Mouse (Mus musculus): ENCODE results near the gene Gsdme.

Gene Gsdme

DNA sequence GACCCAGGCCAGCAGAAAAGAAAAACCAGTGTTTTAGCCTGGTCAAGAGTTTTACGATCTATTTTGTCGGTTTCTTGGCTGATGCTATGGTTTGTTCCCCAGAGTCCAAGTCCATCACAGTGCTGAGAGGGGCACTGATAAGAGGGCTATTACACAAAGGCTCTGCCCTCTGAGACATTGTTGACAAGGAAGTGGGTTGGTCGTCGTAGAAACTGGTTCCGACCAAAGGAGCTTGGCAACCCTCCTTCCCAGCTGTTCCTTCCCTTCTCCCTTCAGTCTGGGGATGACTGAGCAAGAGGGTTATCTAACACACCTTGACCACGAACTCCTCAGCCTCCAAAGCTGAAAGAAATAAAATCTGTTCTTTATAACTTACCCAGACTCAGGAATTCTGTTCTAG lies at the start of gene Gsdme:
Gene Gsdme (minus strand): TSS at position 193 of the 400 bp plus-strand sequence.
- DNase-seq (ENCODE audit: low spot score): no peak

DNA sequence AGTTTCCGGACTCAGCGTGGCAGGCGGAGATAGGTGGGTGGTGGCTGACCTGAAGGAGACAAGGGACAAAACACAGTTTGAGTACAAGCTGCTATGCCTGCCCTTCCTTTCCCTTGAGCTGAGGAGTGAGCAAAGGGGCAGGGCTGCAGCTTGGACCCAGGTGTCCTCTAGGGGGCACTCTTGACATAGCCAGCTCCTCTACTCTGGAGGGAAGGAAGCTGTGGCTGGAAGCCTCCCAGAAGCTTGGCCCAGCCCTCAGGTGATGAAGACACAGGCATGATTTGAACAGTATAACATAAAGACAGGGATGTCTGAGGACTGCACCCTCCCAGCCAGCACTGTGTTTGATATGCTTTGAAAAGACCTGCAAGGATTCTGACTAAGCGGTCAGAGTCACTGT lies 49.0 kb upstream of the Gsdme start:
- peak; percentile 87 for DNase-seq (ENCODE audit: low spot score)

DNA sequence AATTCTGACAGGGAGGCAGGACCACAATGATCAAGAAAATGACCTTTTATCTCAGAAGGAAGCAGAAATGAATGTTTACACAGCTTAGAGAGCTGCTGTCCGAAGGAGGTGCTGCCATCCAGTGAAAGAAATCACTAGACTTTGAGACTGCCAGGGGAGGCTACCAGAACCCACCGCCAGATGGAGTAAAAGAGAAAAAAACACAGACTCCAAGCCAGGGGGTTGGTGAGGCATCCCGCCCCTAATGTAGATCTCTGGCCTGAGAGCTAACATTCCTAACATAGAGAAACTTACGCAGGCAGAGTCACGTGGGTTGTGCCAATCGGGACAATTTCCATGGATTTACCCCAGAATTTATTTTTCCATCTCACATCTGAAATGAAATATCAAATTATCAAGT lies 45.4 kb upstream of the Gsdme start:
- DNase-seq (ENCODE audit: low spot score): peak; percentile 71

DNA sequence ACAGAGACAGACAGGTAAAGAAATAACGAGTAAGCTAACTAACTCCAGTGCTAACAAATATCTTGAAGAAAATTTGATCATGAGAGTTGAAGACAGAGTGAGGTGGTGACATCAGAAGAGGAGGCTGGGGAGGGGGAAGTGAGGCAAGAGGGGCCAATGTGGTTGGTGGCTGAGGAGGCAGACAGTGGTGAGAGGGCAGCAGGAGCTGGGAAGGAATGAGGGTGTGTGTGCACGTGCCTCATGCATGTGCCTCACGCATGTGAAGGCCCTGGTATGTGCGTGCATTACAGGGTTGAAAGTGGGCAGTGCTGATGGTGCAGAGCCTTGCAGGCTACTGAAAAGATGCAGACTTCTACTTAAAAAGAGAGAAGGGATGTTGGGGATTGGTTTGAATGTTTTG lies 43.0 kb upstream of the Gsdme start:
- DNase-seq (ENCODE audit: low spot score): no peak

DNA sequence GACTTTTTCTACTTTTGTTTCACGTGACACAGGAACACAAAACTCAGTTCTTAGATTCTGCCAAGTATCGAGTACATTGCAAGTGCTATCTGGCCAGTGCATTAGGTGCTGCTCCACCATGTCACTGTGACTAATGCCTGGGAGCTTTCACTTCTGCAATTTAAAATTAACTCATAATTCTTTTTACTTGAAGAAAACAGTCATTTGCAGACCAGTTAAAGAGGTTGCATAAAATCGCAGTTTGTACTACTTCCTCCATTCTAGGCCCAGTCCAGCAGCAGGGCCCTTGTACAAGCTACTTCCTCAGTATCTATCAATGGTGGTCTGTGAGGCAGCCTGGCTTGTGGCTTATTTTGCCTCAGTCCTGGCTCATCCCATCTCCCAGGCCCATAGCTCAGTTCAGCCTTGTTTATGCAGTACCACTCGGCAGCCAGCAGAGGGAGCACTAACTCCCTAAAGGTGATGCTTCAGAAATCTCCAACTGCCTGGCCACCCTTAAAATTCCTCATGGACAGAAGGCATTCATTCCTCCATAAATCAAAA lies 41.4 kb upstream of the Gsdme start:
- peak; percentile 86 for DNase-seq (ENCODE audit: low spot score)

DNA sequence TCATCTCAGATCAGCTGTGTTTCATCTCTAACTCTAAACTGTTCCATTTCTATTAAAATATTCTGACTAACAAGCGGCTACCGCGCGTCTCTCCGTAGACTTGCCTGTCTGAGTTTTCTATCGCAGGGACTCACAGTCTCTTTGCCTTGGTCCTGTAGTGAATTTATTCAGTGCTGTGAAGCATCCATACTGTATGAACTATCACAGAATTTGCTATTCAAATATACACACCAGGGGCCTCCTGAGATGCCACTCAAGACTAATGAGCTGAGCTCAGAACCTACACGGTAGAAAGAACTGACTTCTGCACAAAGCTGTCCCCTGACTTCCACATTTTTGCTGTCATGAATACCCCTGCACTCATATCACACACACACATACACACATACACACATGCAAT lies 37.5 kb upstream of the Gsdme start:
- no peak for DNase-seq (ENCODE audit: low spot score)

DNA sequence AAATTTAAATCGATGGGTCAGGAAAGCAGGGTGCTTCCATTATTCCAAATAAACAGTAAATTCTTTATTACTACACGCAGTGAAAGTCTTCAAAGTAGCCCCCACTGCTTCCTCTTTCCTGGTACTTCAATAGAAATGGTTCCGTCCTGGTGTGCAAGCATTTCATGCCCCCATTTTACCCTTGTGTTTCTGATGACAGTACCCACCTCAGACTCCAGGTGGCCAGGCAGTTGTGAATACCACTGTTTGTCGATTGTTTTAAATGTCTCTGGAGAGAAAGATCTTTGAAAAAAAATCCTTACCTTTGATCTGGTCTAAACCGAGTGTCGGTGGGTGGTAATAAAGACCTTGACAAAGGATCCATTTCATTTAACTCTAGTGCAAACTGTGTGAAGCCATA lies 37.0 kb upstream of the Gsdme start:
- DNase-seq (ENCODE audit: low spot score): no peak

DNA sequence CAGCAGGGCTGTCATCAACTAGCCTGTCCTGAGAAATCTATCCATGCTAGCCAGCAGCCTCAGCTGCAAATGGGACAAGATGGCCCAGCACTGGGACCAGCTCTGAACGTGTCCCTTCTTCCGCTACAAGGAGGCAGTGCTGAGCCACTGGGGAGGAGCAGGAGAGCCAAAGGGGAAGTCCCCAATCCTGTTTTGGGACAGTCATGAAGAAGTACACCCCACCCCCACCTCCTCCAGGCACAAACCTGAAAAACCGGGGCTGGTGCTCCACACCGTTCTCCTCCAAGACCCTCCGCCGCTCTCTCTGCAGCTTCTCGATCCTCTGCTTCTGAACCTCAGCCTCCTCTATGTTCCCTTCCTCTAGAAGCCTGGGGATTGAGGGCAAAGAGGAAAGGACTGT lies 35.4 kb upstream of the Gsdme start:
- no peak for DNase-seq (ENCODE audit: low spot score)

DNA sequence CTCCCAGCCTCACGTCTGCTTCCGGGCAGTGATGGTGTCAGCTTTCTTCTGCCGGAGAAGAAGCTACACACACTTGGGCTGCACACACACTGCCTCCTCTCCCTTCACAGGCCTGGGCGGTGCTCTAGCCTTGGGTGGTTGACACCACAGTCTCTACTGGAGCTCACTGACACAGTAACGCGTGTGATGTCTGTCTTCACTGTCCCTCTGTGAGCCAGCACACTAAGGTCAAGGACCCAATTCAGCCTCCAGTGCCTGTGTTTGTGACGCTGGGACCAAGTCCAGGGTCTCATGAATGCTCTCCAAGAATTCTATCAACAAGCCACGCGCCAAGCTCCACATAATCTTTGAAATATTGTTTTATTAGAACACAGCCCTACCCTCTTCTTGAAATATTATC lies 34.0 kb upstream of the Gsdme start:
- no peak for DNase-seq (ENCODE audit: low spot score)

DNA sequence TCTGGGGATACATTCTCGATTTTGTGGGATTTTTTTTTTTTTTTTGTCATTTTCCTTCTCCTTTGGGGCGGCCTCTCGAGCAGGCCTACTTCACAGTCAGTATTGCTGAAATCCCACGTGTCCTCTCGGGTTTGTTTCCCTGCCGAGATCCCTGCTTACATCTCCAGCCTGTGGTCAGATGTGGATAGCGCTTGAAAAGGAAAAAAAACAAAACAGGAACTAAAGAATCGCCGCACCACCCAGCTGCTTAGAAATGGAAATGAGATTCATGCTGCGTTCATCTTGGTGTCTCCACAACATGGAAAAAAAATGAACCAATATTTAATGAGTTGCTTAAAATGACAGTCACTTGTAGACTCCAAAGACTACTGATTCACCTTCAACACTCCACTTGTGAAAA lies 31.5 kb upstream of the Gsdme start:
- no peak for DNase-seq (ENCODE audit: low spot score)

DNA sequence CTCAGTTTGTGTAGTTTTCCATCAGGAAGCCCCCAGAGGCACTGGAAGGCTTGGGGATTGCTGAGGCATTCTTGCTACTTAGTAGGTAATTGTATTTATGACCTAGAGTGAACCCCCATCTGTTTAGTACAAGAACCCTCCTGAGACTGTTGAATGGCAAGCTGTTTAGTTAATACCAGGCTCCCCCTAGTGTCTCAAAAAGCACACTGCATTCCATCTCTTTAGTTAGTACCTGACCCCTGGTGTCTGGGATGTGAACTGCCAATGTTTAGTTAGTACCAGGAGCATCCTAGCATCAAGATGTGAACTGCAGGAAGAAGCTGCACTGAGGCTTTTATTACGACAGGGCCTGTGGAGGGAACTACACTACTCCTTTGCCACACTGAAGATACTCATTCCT lies 30.5 kb upstream of the Gsdme start:
- peak; percentile 96 for DNase-seq (ENCODE audit: low spot score)

DNA sequence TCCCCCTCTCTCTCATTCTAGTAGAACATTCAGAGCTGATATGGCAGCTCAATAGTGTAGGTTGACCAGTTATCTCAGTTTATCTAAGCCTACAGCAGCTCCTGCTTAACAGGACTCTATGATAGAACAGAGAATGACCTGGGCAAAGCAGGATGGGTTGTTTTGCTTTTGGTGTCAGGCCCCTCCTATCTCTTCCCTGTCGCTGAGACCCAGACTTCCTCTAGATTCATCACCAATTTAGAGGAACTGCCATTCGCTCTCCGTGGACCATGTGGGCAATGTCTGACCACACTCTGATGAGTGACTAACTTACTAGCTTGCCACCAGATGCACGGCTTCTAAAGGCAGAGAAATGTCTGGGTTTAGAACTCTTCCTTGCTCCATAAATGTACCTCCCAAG lies 28.0 kb upstream of the Gsdme start:
- DNase-seq (ENCODE audit: low spot score): no peak

DNA sequence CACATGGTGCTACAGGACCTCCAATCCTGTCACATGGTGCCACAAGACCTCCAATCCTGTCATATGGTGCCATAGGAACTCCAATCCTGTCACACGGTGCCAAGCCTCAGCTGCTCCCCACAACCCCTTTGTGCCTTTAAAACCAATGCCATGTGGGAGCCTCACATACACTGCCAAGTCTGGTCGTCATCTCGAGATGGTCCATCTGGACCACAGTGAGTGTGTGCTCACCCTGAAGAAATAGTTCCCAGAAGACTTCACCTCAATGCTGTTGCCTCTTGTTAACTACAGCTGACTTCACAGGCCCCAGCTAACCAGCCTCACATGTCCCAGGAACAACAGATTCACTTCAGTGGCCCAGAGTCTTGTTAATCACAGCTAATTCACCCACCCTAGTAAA lies 23.2 kb upstream of the Gsdme start:
- DNase-seq (ENCODE audit: low spot score): no peak

DNA sequence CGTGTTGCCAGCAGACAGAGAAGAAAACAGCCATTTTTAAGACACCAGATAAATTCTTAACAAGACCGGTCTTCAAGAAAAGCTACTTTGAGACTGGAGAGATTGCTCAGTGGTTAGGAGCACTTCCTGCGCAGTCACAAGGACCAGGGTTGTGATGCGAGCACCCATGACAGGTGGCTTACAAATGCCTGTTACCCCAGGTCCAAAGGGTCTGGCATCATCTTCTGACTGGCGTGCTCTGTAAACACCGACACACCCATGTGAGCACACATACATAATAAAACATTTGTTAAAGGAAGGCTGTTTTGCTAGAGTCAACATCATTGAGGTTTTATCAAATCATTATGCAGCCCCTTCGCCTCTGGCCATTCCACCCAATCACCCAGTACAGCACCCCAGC lies 16.0 kb upstream of the Gsdme start:
- DNase-seq (ENCODE audit: low spot score): no peak

DNA sequence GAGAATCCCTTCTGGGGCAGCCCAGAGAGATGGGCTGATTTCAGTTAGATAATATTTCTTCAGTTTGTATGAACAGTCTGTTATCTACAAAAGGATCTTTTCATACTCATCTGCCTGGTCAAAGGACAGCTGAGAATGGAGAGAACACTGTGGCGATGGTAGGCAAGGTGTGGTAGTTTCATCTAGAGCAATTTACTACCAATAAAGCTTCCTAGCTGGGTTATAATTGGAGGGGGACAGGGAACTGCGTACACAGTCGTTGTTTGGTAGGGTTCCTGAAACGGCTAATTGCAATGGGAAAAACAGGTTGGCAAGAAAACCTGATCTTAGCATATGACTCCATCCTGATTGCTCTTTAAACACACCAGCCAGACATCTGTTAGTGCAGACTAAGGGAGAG lies 10.3 kb upstream of the Gsdme start:
- DNase-seq (ENCODE audit: low spot score): no peak

DNA sequence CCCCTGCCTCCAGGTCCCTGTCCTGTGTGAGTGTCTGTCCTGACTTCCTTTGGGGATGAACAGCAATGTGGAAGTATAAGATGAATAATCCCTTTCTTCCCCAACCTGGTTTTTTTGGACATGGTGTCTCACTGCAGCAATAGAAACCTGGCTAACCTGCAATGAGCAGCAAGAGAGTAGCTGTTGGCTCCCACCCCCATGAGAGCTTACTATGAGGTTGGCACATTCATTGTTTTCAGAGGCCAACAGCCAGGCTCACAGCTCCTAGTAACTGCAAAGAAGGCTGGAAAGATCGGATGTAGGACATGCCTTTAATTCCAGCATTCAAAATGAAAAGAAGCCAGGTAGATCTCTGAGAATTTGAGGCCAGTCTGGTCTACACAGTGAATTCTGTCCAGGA lies 9.8 kb upstream of the Gsdme start:
- DNase-seq (ENCODE audit: low spot score): no peak

DNA sequence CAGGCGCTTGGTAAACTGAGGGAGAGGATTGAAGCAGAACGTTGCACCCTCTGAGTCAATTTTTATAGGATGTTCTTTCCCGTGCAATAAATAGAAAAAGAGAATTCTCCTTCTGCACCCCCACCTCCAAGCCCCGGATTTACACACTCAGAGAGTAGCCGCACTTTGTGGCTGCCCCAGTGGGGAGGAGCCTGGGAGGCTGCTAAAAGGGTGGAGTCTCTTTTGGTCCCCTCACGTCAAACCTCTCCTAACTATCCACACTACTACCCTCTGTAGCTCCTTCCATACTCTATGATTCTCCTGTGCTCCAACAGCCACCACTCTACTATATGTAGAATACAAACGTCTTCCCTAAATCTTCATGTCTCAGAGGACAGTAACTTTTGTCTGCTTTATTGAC lies 1.4 kb downstream of the Gsdme start:
- no peak for DNase-seq (ENCODE audit: low spot score)

DNA sequence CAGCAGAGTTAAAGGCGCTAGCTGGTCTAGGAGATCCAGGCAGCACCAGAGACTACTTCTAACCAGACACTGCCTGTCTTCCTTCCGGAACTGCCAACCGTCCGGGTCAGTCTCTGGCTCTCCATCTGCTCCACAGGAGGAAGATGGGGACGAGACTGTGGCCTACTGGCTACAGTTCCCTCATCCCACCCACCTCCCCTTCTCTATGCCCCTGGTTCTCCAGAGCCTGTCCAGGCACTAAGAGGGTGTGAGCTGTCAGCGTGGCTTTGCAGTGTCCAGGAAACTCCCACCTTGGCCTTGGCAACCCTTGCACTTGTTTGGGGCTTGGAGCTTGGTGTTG lies 1.8 kb downstream of the Gsdme start:
- DNase-seq (ENCODE audit: low spot score): no peak

DNA sequence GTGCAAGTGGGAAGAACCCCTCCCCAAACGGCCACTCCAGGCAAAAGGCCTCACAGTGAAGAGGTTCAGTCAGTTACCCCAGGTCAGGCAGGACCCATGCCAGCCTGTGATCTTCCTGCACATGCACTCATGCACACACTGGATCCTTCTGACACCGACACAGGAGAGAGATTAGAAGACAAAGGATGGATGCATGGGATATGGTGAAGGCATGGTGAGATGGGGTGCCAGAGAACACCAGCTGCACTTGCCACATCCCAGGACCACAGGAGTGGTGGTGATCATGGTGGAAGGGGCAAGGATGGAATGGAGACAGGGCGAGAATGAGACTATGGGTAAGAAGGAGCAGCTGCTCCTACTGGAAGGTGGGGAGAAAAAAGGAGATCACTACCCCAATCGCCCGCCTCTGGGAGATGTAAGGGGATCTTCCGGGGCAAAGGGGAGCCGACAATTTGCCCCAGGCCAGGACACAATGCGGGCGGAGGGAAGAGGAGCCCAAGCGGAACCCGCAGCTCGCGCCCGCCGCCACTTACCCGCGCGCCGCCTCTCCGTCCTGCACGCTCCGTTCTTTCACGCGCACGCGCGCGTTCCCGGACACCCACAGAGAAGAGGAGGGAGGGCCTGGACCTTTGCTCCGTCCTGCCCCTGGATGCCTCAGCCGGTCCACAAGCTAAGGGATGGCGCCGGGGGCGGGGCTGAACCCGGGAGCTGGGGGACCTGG lies 2.3 kb downstream of the Gsdme start:
- peak; percentile 83 for DNase-seq (ENCODE audit: low spot score)

DNA sequence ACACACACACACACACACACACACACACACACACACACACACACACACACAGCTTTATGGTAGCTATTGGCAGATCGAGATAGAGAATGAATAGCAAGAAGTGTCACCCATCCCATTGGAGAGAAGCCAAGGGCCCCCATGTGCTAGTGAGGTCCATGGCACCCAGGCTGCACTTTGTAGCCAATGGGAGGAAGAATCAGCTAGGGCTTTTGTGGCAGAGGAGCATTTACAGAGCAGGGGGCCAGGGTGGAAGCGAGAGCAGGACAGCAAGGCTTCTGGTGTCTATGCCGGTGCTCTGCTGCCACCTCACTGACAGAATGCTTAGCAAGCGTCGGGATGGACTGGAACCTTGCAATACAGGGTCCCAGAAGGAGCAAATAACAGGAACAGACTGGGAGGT lies 8.3 kb downstream of the Gsdme start:
- DNase-seq (ENCODE audit: low spot score): no peak

DNA sequence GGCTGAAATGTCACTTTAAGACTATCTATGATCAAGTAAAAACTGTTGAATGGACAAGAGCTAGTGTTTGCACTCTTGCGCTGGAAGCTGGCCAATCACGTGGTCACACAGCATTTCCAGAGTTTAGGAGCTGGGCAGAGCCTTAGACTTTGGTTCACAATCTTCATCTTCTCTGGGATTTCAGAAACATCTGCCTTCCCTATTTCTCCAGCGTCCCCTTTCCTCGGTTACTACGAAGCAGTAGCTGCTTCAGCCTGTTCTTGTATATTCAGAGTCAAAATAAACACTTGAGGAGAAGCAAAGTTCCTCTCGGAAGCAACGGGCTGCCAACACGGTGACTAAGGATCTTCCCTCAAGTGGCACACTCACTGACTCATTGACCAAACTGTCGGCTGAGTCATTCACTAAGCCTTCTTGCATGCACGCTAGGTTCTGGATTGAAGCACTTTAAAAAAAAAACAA lies 8.9 kb downstream of the Gsdme start:
- DNase-seq (ENCODE audit: low spot score): no peak

DNA sequence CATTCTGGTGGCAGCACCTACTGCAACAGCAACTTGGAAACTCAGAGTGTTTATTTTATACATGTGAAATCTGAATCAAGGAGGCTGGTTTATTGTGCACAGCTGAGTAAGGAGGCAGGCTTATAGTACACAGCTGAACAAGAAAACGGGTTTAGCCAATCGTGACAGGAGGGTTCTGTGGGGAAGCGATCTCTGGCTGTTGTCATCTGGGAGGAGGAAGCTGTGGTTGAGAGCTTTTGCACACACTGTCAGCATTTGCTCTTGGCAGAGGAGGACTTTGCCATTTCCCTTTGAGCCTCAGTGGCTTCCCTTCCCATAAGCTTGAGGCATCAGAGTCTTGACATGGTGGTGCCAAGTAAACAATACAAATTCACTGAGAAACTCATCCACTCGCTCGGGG lies 11.0 kb downstream of the Gsdme start:
- DNase-seq (ENCODE audit: low spot score): no peak

DNA sequence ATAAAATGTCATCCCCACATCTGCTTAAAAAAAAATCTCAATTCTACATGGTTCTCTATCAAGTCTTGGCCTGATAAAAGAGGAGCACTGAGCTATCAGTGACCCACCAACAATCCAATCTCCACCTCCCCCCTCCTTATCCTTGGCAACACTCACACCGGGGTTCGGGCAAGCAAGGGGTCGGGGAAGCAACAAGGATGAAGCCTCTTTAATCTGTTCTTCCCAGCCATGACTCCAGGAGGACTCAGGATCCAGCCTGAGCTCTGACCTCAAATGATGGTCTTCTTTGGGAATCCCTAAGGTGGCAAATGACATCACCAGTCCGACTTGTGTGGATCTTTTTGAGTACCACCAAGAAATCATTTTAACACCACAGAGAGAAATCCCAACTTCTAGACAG lies 15.9 kb downstream of the Gsdme start:
- no peak for DNase-seq (ENCODE audit: low spot score)

DNA sequence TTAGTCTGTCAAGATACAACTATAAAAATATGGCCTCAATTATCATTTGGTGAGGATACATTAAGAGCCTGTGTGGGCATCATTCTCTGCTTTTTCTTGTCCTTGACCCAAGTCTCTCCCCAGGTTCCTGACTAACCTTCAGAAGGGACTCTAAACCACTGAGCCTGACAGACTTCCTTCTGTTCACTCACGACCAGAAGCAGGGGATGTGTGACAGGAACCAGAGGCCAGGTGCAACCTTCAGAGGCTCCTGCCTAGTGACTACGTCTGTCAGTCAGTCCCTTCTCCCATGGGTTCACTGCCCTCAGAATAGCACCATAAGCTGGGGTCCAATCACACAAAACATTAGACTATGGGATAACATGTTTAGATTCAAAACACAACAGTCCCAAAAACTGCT lies 16.3 kb downstream of the Gsdme start:
- no peak for DNase-seq (ENCODE audit: low spot score)
